Mouse (Mus musculus): Measurements from ENCODE around the gene Ryr1. TPM values are rescaled to one million over a fixed set of nuclear protein-coding genes. Genes with fewer than 3 reads are reported as not detected.

The Ryr1 gene
- polyA plus RNA-seq, 1 experiment from 2014 or later, result 0.22 TPM

- DNase-seq (no peak), ATAC-seq (ENCODE audit: low read depth) (no peak)
- Histone ChIP-seq H3K27ac (no peak overlapping the region), H3K4me2 (no peak overlapping the region), H3K4me1 (replicated peaks) (peaks cover 40% of the 10 kb centered on the region), H3K36me3 (peaks cover 21% of the 10 kb centered on the region), H3K4me3 (replicated peaks) (no peak overlapping the region), H3K27me3 (no peaks in the 10 kb centered on the region), H3K9ac (no peak overlapping the region), H3K9me3 (replicated peaks) (no peaks in the 10 kb centered on the region)
- WGBS (ENCODE audit: insufficient replicate concordance), result 70% methylated on average over 4 of the region's 4 CpGs
These were observed 158.1 kb downstream of the Ryr1 start for GRCm38 (mm10) chr7:28966751-28967505.

- Histone ChIP-seq H3K27me3 (no peaks in the 10 kb centered on the region), H3K9ac (no peak overlapping the region), H3K27ac (no peak overlapping the region), H3K9me3 (replicated peaks) (no peaks in the 10 kb centered on the region), H3K4me1 (replicated peaks) (peaks cover 37% of the 10 kb centered on the region), H3K4me3 (replicated peaks) (no peak overlapping the region), H3K36me3 (peaks cover 13% of the 10 kb centered on the region), H3K4me2 (no peak overlapping the region)
- no peak for DNase-seq
- ATAC-seq (ENCODE audit: low read depth), result no peak
- WGBS (ENCODE audit: insufficient replicate concordance), result 78% methylated on average over 4 of the region's 5 CpGs
These were observed 158.8 kb downstream of the Ryr1 start for GRCm38 (mm10) chr7:28966181-28966580.

- ATAC-seq (ENCODE audit: low read depth), result no peak
- 67% methylated on average over 5 of the region's 5 CpGs for WGBS (ENCODE audit: insufficient replicate concordance)
- no peaks in the 10 kb centered on the region for H3K9me3 ChIP-seq (replicated peaks)
- H3K4me2 ChIP-seq, result no peak overlapping the region
- H3K4me3 ChIP-seq (replicated peaks), result no peak overlapping the region
- no peaks in the 10 kb centered on the region for H3K27me3 ChIP-seq
- H3K4me1 ChIP-seq (replicated peaks), result peaks cover 39% of the 10 kb centered on the region
- no peak for DNase-seq
- H3K36me3 ChIP-seq, result peaks cover 7% of the 10 kb centered on the region; the same call in 1 of the 2 replicates
- H3K9ac ChIP-seq, result no peak overlapping the region
- H3K27ac ChIP-seq, result no peak overlapping the region
These were observed 159.6 kb downstream of the Ryr1 start for GRCm38 (mm10) chr7:28965346-28965840.

GRCm38 (mm10) chr7:28963399-28963923 is 161.5 kb downstream of the Ryr1 start:
- DNase-seq (no peak), ATAC-seq (ENCODE audit: low read depth) (no peak)
- Histone ChIP-seq H3K4me2 (no peak overlapping the region), H3K27ac (peak overlapping the region; percentile 86), H3K4me3 (replicated peaks) (no peak overlapping the region), H3K36me3 (no peaks in the 10 kb centered on the region), H3K9ac (peak overlapping the region; percentile 67; the same call in 1 of the 2 replicates), H3K27me3 (no peaks in the 10 kb centered on the region), H3K9me3 (replicated peaks) (no peaks in the 10 kb centered on the region), H3K4me1 (replicated peaks) (peaks cover 45% of the 10 kb centered on the region)
- 67% methylated on average over 3 of the region's 3 CpGs for WGBS (ENCODE audit: insufficient replicate concordance)

GRCm38 (mm10) chr7:28961927-28962670 is 162.9 kb downstream of the Ryr1 start, which contains the start of gene Actn4:
Gene Actn4, minus strand, starts transcription at chr7:28962340.
- no peaks in the 10 kb centered on the region for H3K27me3 ChIP-seq
- WGBS (ENCODE audit: insufficient replicate concordance), result under 1% methylated on average over 76 of the region's 76 CpGs
- no peaks in the 10 kb centered on the region for H3K36me3 ChIP-seq
- DNase-seq, result peak; percentile 99
- peak; percentile 89 for ATAC-seq (ENCODE audit: low read depth)
- peak within 1 kb of the TSS; percentile 92 for H3K27ac ChIP-seq
- H3K4me1 ChIP-seq (replicated peaks), result peaks cover 58% of the 10 kb centered on the region
- H3K4me2 ChIP-seq, result peak within 1 kb of the TSS; percentile 92
- peak within 1 kb of the TSS; percentile 97 for H3K4me3 ChIP-seq (replicated peaks)
- H3K9ac ChIP-seq, result peak within 1 kb of the TSS; percentile 99
- H3K9me3 ChIP-seq (replicated peaks), result no peaks in the 10 kb centered on the region

GRCm38 (mm10) chr7:28961584-28961926 is 163.4 kb downstream of the Ryr1 start:
- DNase-seq, result no peak
- WGBS (ENCODE audit: insufficient replicate concordance), result 0% methylated on average over 7 of the region's 7 CpGs
- no peak for ATAC-seq (ENCODE audit: low read depth)
- Histone ChIP-seq H3K9me3 (replicated peaks) (no peaks in the 10 kb centered on the region), H3K27me3 (no peaks in the 10 kb centered on the region), H3K9ac (peak overlapping the region; percentile 99), H3K4me1 (replicated peaks) (peaks cover 62% of the 10 kb centered on the region), H3K27ac (peak overlapping the region; percentile 92), H3K36me3 (no peaks in the 10 kb centered on the region), H3K4me2 (peak overlapping the region; percentile 92), H3K4me3 (replicated peaks) (peak overlapping the region; percentile 97)

GRCm38 (mm10) chr7:28960354-28961046 is 164.5 kb downstream of the Ryr1 start:
- Histone ChIP-seq H3K4me1 (replicated peaks) (peaks cover 72% of the 10 kb centered on the region), H3K27ac (peak overlapping the region; percentile 92), H3K4me3 (replicated peaks) (peak overlapping the region; percentile 97), H3K27me3 (no peaks in the 10 kb centered on the region), H3K9ac (peak overlapping the region; percentile 99), H3K9me3 (replicated peaks) (no peaks in the 10 kb centered on the region), H3K36me3 (0 out of 2 replicates have a peak, but pooled peaks cover 5% of the 10 kb centered on the region), H3K4me2 (peak overlapping the region; percentile 92)
- DNase-seq, result no peak
- no peak for ATAC-seq (ENCODE audit: low read depth)
- WGBS (ENCODE audit: insufficient replicate concordance), result 29% methylated on average over 9 of the region's 9 CpGs

- peak overlapping the region; percentile 97 for H3K4me3 ChIP-seq (replicated peaks)
- no peaks in the 10 kb centered on the region for H3K9me3 ChIP-seq (replicated peaks)
- DNase-seq, result peak; percentile 37
- H3K4me1 ChIP-seq (replicated peaks), result peaks cover 82% of the 10 kb centered on the region
- peak; percentile 4; the same call in 1 of the 2 replicates for ATAC-seq (ENCODE audit: low read depth)
- H3K36me3 ChIP-seq, result peaks cover 12% of the 10 kb centered on the region; the same call in 1 of the 2 replicates
- H3K27ac ChIP-seq, result peak overlapping the region; percentile 92
- peak overlapping the region; percentile 92 for H3K4me2 ChIP-seq
- 5% methylated on average over 6 of the region's 6 CpGs for WGBS (ENCODE audit: insufficient replicate concordance)
- peak overlapping the region; percentile 99 for H3K9ac ChIP-seq
- no peaks in the 10 kb centered on the region for H3K27me3 ChIP-seq
These were observed 165.4 kb downstream of the Ryr1 start for GRCm38 (mm10) chr7:28959505-28960045.

GRCm38 (mm10) chr7:28958770-28959169 is 166.2 kb downstream of the Ryr1 start:
- Histone ChIP-seq H3K4me1 (replicated peaks) (peaks cover 89% of the 10 kb centered on the region), H3K27me3 (no peaks in the 10 kb centered on the region), H3K4me2 (peak overlapping the region; percentile 92), H3K9me3 (replicated peaks) (no peaks in the 10 kb centered on the region), H3K27ac (peak overlapping the region; percentile 92), H3K36me3 (peaks cover 13% of the 10 kb centered on the region; the same call in 1 of the 2 replicates), H3K9ac (peak overlapping the region; percentile 99), H3K4me3 (replicated peaks) (peak overlapping the region; percentile 97)
- DNase-seq (no peak), ATAC-seq (ENCODE audit: low read depth) (no peak)
- 65% methylated on average over 1 of the region's 1 CpGs for WGBS (ENCODE audit: insufficient replicate concordance)

- Histone ChIP-seq H3K4me2 (peak overlapping the region; percentile 92), H3K4me3 (replicated peaks) (peak overlapping the region; percentile 24), H3K27ac (peak overlapping the region; percentile 92), H3K27me3 (no peaks in the 10 kb centered on the region), H3K9ac (peak overlapping the region; percentile 99), H3K4me1 (replicated peaks) (peaks cover 89% of the 10 kb centered on the region), H3K36me3 (peaks cover 13% of the 10 kb centered on the region; the same call in 1 of the 2 replicates), H3K9me3 (replicated peaks) (no peaks in the 10 kb centered on the region)
- WGBS (ENCODE audit: insufficient replicate concordance), result 39% methylated on average over 1 of the region's 1 CpGs
- DNase-seq, result no peak
- no peak for ATAC-seq (ENCODE audit: low read depth)
These were observed 166.8 kb downstream of the Ryr1 start for GRCm38 (mm10) chr7:28957997-28958725.

Data from liver, embryonic 13.5 days (tissue).